Mouse (Mus musculus): ENCODE data around the gene Zc3h10.

The Zc3h10 gene

DNA sequence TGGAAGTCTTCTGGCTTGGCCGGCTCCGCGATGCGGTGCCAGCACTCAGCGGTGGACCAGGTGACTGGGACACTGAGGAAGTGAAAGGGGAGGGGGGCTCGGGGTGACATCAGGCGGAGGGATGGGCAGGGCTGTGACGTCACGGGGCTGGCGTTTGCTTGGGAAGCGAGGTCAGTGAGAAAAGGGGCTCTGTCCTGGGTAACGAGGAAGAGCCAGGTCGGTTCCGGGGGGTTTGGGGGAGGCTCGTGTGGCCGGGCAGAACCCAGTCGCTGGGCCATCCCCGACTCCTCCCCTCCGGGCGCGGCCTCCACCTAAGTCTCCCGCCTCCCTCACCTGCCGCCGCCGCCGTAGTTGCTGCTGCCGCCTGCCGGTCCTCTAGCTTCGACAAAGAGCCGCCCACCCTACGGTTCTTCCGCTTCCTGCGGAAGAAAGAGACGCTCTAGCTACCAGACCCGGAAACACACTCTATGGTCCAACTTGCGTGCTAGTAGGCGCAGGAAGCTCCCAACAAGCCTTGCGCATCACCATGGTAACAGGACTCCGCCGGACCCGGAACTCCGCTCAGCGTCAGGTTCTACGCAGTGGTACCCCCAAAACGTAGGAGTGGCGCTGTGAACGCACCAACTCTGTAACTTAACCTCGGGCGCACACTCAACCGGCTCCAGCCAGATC, at the start of gene Zc3h10:
Gene Zc3h10, minus strand, starts transcription at position 414 of the 672 bp plus-strand sequence.
- in situ Hi-C loops (cut with MboI, MseI) = loop anchor here in 1 of 2 experiments (5.0 kb wide), 1 partner anchor 140 kb away; no protein-coding TSS in a partner anchor

DNA sequence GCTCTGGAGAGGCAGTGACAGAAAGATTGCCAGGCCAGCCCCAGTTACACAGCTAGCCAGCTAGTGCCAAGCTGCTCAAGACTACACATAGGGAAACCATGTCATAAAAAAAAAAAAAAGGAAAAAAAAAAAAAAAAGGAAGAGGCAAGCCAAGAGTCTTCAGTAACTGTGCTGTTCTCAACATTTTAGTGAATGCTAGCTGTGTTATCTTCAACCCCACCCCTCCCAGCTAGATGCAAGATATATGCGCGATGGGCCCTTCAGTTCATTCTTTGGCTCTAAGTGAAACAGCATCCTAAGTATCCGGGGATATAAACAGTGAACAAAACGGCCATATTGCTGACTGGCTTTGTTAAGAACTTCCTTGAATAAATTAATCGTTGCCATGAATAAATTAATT, 45.2 kb upstream of the Zc3h10 start:
- in situ Hi-C loops (cut with MboI, MseI) = no loop called here

DNA sequence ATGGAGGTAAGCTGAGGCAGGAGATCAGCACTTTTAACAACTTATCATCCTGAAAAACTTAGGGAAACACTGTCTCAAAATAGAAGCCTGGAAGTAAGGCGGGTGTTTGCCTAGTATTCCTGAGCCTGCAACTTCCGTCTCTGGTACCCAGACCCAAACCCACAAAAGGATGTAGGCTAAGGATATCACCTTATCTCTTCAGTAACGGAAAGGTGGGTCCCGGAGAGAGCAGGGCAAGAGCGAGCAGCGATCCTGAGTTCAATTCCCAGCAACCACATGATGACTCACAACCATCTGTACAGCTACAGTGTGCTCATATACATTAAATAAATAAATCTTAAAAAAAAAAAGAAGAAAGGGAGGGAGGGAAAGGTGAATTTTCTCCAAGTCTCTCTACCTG, 43.9 kb upstream of the Zc3h10 start:
- in situ Hi-C loops (cut with MboI, MseI) = no loop called here

DNA sequence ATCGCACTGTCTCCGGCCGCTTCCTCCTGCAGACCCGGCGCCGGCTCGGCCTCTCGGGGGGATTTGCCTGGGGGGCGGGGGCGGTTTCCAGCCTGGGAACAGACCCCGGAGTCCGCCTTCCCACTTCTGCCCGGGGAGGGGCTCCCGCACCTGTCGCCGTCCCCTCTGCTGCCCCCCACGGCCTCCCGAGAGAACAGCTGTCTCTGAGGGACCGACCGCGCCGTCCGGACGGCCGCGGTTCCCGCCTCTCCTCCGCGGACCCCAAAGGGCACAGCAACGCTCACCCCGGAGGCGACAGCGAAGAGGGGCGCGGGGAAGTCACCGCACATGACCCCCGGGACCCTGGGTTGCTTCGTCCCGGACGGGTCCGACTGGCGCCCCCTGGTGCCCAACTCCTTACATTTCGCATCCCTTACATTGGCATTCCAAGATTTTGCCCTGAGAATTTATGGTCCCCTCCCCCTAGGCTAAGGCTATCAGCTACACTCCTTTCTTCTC, 42.7 kb upstream of the Zc3h10 start:
- in situ Hi-C loops (cut with MboI, MseI) = no loop called here

DNA sequence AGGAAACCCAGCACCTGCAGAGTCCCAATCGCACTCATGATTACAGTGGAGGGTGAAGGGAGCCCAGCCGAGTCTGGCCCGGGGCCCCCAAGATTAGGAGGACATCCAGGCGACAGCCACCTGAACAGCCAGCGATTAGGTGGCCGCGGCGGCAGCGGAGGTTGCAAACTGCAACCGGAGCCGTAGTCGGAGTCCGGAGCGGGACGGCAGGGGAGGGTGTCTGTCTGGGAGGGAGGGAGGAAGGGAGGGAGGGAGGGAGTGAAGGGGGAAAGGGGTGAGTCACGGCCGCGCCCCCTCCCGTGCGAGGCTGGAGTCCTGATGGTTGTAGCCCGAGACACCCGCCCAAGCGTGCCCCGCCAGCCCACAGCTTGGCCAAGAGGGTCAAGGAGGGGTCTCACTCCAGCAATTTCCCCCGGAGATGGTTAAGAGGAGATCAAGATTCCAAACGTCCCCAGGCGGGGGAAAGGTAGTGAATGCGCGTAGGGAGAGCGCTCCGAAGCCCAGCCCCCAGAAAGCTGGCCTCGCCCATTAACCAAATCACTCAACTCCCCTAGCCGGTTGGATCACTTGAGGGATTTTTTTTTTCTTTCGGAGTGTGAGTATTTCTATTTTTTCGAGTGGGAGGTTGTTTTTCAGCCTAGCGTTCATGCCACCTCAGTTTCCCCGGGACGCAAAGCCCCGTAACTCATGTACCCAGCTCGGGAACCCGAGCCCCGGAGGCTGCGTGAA, 42.1 kb upstream of the Zc3h10 start, which contains the start of gene Erbb3:
Gene Erbb3, minus strand, starts transcription at position 189 of the 729 bp plus-strand sequence.
- in situ Hi-C loops (cut with MboI, MseI) = no loop called here

DNA sequence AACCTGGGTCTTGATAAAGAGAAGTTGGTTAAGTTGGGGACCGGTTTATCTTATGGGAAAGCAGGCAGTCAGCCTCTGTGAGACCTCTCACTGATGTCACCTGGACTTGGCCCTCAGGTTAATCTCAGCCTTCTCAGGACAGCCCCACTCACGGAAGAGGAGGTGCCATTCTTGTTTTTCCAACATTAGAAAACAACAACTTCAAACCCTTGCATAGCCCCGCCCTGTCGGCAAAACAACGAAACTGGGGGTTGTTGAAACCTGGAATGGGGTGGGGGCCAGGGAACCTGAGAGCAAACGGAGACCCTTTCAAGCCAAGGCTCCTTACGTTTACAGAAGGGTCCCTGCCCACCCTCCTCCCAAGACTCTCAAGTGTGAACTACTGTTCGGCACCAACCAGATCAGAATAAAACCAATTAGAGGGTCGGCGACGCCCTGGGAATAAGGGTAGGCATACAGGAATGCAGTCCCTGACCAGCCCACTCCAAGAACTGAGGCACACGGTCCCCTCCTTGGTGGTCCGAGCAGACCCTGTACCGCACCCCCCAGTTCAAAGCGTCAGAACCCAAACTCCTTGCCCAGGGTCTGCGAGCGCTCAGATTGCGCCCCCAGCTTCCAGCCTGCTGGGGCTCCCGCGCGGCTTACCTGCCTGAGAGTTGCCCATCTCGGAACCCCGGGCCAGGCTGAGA, 41.3 kb upstream of the Zc3h10 start:
- in situ Hi-C loops (cut with MboI, MseI) = no loop called here

DNA sequence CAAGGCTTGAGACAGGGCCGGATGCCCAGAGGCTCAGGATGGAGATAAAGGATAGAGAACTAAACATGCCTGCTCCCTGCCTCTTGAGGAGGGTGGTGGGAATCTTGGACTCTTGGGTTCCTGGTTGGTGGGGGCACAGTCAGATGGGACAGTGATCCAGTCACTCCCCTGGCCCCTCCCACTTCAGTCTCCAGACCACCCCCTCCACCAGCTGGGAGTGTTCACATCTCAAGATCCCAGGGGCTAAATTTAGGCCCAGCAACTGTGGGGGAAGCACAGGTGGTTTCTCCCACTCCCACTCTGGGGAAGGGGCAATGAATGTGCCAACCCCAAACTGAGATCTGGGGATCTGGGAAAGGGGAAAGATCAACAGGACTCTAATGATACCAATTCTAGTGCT, 40.6 kb upstream of the Zc3h10 start:
- in situ Hi-C loops (cut with MboI, MseI) = no loop called here

DNA sequence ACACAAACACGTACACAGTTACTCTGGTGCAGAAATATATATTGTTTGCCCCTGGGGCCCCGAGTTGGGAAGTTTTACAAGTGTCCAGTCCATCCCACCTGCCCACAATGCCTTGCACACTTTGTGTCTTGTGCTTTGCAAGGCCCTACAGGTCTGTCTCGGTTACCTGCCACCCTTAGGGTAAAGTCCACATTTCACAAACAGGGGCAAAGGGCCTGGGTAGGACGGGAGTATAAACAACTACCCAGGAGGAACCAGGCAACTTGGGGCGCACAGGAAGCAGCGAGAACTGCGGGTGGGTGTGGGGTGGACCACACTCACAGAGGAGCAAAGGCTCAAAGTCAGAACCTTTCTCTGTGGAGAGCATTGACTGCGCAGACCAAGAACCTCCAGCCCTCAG, 40.1 kb upstream of the Zc3h10 start:
- in situ Hi-C loops (cut with MboI, MseI) = no loop called here

DNA sequence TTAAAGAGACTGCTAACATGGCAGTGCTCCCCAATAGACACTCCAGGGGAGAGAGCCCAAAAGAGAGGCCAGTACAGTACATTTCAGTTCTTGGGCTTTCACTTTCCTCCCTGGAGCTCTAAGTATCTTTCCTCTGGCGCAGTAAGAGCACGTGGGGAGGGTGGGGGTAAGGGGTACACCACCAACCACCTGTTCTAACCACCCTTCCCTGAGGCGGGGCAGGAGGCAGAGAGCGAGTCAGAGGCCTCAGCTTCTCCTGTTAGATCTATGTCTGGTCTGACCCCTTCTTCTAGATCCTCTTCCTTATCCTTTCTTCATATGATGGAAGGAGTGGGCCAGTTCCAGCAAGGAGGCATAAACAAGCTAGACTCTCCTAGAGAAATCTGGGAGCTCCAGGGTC, 39.5 kb upstream of the Zc3h10 start:
- in situ Hi-C loops (cut with MboI, MseI) = no loop called here

DNA sequence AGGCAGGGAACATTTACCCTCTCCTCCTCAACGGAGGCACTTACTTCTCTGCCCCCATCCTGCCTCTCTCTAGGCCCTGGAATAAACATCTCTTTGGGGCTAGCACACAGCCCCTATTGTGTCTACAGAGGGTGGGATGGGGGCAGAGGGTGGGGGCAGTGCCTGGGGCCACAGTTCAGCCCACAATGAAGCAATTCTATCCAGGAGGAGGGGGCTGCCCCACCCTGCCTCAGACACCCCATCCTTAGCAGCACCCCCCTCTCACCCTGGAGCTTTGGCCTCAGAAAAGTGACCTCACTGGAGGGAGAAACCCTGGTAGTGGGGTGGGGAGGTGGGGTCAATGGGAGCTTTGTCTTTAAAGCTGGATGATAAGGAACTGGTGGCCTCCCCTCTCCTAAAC, 39.0 kb upstream of the Zc3h10 start:
- in situ Hi-C loops (cut with MboI, MseI) = no loop called here

DNA sequence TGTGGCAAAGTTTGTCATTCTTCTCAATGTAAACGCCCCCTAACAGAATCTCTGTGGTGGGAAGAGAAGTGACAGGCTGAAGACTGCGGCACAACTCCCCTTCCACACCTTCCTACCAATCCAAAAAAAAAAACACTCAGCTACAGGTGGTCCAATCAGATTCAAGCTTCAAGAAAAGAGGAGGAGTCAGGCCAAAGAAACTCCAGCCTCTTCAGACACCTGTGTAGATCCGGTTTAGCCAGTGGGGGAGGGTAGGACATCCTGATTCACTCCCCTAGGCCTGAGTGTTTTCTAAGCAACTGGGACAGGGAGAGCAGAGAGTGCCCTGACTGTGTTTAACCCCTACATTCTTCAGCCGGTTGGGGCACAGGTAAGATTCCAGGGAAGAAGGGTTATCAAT, 36.8 kb upstream of the Zc3h10 start:
- in situ Hi-C loops (cut with MboI, MseI) = no loop called here

DNA sequence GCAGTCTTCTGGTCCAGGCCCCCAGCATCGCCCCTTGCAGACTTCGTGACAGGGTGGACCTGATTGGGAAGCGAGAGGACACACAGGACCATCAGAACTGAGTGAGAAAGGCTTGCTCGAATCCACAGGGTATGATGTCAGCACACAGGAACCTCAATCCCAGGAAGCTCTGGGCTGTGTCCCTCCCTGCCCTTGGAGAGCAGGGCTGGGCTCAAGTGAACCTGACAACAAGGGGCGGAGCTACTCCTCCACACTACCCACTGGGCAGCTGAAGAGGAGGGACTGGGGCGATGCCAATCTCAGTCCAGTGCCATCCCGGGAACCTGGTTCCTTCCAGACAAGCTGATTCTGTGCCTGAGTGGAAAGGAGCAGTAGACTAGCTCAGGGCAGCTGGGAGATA, 36.1 kb upstream of the Zc3h10 start:
- in situ Hi-C loops (cut with MboI, MseI) = no loop called here

DNA sequence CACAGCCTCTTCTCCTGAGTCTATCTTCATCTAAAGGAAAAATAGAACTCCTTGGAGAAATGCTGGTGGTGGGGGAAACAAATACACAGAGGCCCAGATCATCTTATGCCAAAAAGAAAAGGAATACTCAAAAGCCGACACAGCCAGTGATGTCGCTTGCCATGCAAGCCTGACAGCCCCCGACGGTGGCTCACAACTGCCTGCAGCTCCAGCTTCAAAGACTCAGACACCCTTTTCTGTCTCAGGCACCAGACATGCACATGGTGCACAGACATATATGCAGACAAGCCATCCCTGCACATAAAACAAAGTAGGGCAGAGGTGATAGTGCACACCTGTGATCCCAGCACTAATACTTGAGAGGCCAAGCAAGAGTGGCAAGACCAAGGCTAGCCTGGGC, 32.2 kb upstream of the Zc3h10 start:
- in situ Hi-C loops (cut with MboI, MseI) = no loop called here

DNA sequence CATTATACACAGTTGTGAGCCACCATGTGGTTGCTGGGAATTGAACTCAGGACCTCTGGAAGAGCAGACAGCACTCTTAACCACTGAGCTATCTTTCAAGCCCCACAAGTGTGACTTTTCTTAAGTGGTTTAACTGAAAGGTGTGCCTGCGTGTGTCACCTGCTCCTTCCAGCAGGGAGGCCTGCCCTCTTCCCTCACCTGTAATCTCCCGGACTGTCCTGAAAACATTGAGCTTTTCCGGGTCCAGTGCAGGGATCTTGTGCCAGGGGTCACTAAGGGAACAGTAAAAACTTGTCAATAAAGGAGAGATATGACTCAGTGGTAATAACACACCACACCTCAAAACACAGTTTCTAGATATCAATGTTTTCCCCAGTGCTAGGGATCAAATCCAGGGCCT, 31.7 kb upstream of the Zc3h10 start:
- in situ Hi-C loops (cut with MboI, MseI) = no loop called here

DNA sequence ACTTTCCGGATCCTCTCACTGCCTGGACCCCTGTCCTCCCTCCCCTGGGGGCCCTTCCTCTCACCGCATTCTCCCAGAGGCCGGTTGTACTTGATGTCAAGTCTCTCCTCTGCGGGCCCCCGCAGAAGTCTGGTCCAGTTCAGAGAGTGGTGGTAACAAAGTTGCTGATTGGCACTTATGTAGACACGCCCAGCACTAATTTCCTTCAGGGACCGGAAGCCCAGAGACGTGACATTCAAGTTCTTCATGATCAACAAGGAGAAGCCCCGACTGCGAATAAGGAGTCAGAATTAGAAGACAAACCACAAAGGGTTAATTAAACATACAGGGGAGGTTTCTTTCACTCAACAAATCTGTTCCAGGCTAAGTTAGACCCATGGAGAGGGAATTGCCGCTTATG, 30.8 kb upstream of the Zc3h10 start:
- in situ Hi-C loops (cut with MboI, MseI) = no loop called here

DNA sequence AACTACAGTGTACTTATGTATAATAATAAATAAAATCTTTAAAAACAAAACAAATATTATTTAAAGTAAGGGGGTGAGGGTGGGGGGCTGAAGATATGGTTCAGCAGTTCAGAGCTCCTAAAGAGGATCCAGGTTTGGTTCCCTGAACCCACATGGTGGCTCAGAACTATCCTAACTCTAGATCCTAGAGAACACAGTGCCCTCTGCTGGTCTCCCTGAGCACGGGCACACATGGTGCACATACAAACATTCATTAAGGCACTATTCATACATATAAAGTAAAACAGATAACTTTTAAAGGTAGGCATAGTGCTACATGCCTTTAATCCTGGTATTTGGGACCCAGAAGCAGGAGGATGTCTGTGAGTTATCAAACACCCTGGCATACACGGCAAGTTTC, 27.5 kb upstream of the Zc3h10 start:
- in situ Hi-C loops (cut with MboI, MseI) = no loop called here

DNA sequence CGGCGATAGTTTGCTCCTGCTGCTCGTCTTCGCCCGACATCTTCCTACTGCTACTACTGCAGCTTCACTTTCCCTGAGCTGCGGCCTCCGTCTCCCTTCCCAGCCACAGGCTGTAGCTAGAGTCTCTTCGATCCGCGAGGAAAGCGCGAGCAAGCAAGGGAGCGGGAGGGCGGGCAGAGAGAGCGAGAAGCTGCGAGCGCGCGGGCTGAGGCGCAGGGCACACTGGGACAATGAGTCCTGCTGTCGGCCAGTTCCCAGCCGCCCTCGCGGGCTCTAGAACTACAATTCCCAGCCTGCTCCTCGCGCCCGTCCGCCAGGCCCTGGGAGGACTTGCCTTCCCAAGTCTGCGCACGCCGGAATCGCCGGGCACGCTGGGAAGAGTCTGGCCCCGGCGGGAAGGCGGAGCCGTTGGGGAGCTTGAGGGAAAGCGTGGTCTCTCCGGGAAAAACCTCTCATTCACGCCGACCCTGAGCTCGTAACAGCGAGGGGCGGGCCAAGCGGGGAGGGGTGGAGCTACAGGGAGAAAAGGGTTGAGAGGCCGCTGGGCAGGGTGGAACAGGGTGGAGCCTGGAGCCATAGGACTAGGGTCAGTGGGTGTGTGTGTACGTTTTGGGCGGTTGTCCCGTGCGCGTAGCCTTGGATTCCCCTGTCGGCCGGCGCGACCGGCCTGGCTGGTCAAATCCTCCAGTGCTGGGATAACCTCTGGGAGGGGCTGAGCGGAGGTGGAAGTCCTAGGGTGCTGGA, 18.4 kb upstream of the Zc3h10 start, which contains the start of gene Pa2g4:
Gene Pa2g4, minus strand, starts transcription at position 200 of the 744 bp plus-strand sequence.
- in situ Hi-C loops (cut with MboI, MseI) = loop anchor here in 1 of 2 experiments (25.0 kb wide), 1 partner anchor 904 kb away; the partner anchor contains the start of genes Nab2 and Nemp1

DNA sequence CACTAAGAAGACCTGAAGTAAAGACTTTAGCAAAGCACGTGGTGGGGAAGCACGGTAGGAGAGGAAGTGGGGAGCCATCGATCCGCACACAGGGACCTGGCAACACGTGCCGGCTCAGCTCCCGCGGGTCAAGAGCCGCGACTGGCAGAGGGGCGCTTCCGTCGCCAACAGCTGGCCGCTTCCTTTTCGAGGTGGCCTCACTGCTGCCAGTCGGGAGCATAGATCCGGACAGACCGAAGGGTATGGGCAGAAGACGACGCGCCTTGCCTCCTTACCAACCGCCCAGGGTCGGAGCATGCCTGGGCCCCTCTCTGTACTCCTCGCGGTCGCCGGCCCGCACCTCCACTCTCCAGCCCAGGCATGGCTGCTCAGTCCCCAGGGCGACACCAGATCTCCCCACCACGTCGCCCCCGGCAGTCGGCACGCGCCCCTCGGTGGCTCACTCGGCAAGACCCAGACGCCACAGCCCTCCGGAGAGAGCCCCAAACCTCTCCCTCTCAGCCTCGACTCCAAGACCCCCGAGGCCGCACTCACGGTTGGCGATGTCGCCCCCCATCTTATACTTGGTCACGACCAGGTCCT, 17.7 kb upstream of the Zc3h10 start:
- in situ Hi-C loops (cut with MboI, MseI) = loop anchor here in 1 of 2 experiments (25.0 kb wide), 1 partner anchor 903 kb away; the partner anchor contains the start of genes Nab2 and Nemp1

DNA sequence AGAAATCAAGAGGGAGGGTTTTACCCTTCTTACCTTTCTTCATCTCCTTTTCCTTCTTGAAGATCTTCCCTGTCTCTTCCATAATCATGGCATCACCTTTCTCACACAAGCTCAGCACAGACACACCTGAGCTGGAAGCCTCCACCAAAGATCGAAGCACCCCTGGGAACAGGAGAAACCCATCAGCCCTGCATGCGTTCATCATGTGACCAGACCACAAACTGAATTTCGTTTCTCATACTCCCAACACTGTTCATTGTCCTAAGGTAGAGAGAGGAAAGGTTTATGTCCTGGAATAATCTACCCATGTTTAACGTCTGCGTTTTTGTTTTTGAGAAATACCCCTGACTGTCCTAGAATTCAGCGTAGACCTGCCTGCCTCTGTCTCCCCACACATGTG, 16.0 kb upstream of the Zc3h10 start:
- in situ Hi-C loops (cut with MboI, MseI) = loop anchor here in 1 of 2 experiments (5.0 to 25.0 kb wide), 2 partner anchors 64 to 901 kb away; partner anchors contain the start of genes Nab2, Nemp1 and Rps26

DNA sequence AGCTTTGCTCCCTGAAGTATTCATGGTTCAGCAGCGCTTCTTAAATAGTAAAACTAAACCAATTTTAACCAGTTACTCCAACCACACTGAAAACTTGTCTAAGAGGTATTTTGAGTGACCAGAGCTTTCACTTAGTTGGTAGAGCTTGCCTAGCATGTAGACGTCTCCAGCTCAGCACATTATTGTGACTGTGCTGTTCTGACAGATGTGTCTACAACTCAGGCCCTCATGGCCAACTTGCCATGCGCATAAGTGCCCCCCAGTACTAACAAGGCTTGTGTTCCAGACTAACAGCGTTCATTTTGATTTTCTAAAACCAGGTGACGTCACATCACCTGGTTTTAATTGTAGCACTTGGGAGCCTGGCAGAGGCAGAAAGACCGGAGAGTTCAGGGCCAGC, 9.4 kb upstream of the Zc3h10 start:
- in situ Hi-C loops (cut with MboI, MseI) = loop anchor here in 1 of 2 experiments (25.0 kb wide), 1 partner anchor 895 kb away; the partner anchor contains the start of genes Nab2 and Nemp1

DNA sequence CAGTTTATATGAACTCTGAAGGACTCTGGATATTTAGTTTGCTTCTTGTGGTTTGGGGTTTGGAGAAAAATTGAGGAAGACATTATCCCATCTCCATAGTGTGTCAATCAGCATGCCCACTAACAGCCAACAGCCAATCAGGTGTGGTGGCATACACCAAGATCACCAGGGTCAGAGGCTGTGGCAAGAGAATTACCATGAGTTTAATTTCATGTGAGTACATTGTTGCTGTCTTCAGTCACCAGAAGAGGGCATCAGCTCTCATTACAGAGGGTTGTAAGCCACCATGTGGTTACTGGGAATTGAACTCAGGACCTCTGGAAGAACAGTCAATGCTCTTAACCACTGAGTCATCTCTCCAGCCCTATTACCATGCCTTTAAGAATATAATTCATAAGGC, 8.7 kb upstream of the Zc3h10 start:
- in situ Hi-C loops (cut with MboI, MseI) = loop anchor here in 1 of 2 experiments (25.0 kb wide), 1 partner anchor 894 kb away; the partner anchor contains the start of genes Nab2 and Nemp1

Measured in T-helper 17 cell (primary cell).